Mouse (Mus musculus) CH12.LX (cell line): ENCODE results near the gene Scn4b. TPM values are rescaled to one million over a fixed set of nuclear protein-coding genes. Genes with fewer than 3 reads are reported as not detected.

Experiments used
- DNase-seq: peaks from one replicate; pipeline ENCODE4 v3.0.0-alpha.2; 2013; ENCODE audit errors: extremely low read depth
- H3K27ac ChIP-seq: 2 replicates; pipeline ENCODE4 v1.5.1; 2012; ENCODE audit warnings: low read depth, mild to moderate bottlenecking, control low read depth, moderate library complexity; ENCODE audit not compliant: insufficient read depth
- H3K27me3 ChIP-seq: replicated peaks from 2 replicates; pipeline ENCODE3; 2012; ENCODE audit warnings: inconsistent platforms
- H3K36me3 ChIP-seq, 2 experiments: replicated peaks in 1 of 2; 2 replicates each; pipeline versions ENCODE3 to v1.6.1; 2012; ENCODE audit warnings: inconsistent platforms in 1 of 2, low read length in 1 of 2, mild to moderate bottlenecking in 1 of 2, mixed read lengths in 1 of 2, moderate library complexity in 1 of 2; ENCODE audit not compliant: control insufficient read depth in 1 of 2, insufficient read depth in 1 of 2
- H3K4me1 ChIP-seq, 2 experiments: 2 replicates each; pipeline ENCODE4 v1.6.1; 2012; ENCODE audit warnings: inconsistent platforms in 1 of 2, moderate library complexity in 1 of 2; ENCODE audit not compliant: insufficient read depth in 2 of 2, control insufficient read depth in 1 of 2
- H3K4me2 ChIP-seq: 2 replicates; pipeline ENCODE4 v1.6.1; 2012; ENCODE audit warnings: low read depth, mild to moderate bottlenecking, control low read depth; ENCODE audit not compliant: poor library complexity, insufficient read depth, severe bottlenecking
- H3K4me3 ChIP-seq, 3 experiments: fragments of 150-350 bp in 1 of 3; sonication (generic) in 1 of 3; replicated peaks in 1 of 3; 2 replicates each; pipeline versions ENCODE3 to v1.5.1; 2011 to 2012; ENCODE audit warnings: low read depth in 2 of 3, low read length in 2 of 3, mild to moderate bottlenecking in 2 of 3, moderate library complexity in 2 of 3, control low read depth in 1 of 3, improper control_type of control experiment in 1 of 3, inconsistent platforms in 1 of 3, mixed read lengths in 1 of 3; ENCODE audit not compliant: poor library complexity in 1 of 3
- H3K79me2 ChIP-seq: replicated peaks from 2 replicates; pipeline ENCODE4 v1.6.1; 2012; ENCODE audit warnings: mild to moderate bottlenecking, moderate library complexity; ENCODE audit not compliant: control insufficient read depth, poor library complexity, insufficient read depth, severe bottlenecking; ENCODE audit errors: extremely low read depth
- H3K9ac ChIP-seq: 2 replicates; pipeline ENCODE4 v1.6.1; 2012; ENCODE audit warnings: low read depth, mild to moderate bottlenecking, control low read depth, moderate library complexity; ENCODE audit not compliant: insufficient read depth
- H3K9me3 ChIP-seq: replicated peaks from 2 replicates; pipeline ENCODE3; 2012; ENCODE audit warnings: low read length, inconsistent platforms, mixed read lengths
- CTCF ChIP-seq, 2 experiments: IDR thresholded peaks in 1 of 2; conservative IDR thresholded peaks in 1 of 2; 2 replicates each; pipeline ENCODE4 v1.5.1; 2011 to 2012; ENCODE audit warnings: low read depth in 2 of 2, low read length in 2 of 2, improper control_type of control experiment in 1 of 2, inconsistent platforms in 1 of 2, mild to moderate bottlenecking in 1 of 2, moderate library complexity in 1 of 2
- E2F4 ChIP-seq: IDR thresholded peaks from 2 replicates; pipeline ENCODE4 v1.6.1; 2011; ENCODE audit warnings: low read depth, low read length, improper control_type of control experiment; ENCODE audit not compliant: insufficient replicate concordance
- ELF1 ChIP-seq: IDR thresholded peaks from 2 replicates; pipeline ENCODE4 v1.6.1; 2014; ENCODE audit warnings: low read depth, mild to moderate bottlenecking, inconsistent platforms, low read length, improper control_type of control experiment
- EP300 ChIP-seq: IDR thresholded peaks from 2 replicates; pipeline ENCODE4 v1.6.1; 2011; ENCODE audit warnings: low read length, improper control_type of control experiment
- GABPA ChIP-seq: IDR thresholded peaks from 2 replicates; pipeline ENCODE4 v1.6.1; 2012; ENCODE audit warnings: low read depth, low read length, improper control_type of control experiment, inconsistent platforms; ENCODE audit not compliant: insufficient replicate concordance
- HCFC1 ChIP-seq: IDR thresholded peaks from 2 replicates; pipeline ENCODE4 v1.6.1; 2012; ENCODE audit warnings: low read depth, mild to moderate bottlenecking, inconsistent platforms, low read length, improper control_type of control experiment
- IRF4 ChIP-seq: IDR thresholded peaks from 2 replicates; pipeline ENCODE4 v1.6.1; 2014; ENCODE audit warnings: low read depth, mild to moderate bottlenecking, inconsistent platforms, low read length, improper control_type of control experiment
- JUND ChIP-seq: conservative IDR thresholded peaks from 2 replicates; pipeline ENCODE4 v1.6.1; 2011; ENCODE audit warnings: low read depth, low read length, improper control_type of control experiment
- MAZ ChIP-seq: IDR thresholded peaks from 2 replicates; pipeline ENCODE4 v1.6.1; 2012; ENCODE audit warnings: low read depth, mild to moderate bottlenecking, inconsistent platforms, low read length, improper control_type of control experiment, moderate library complexity
- MEF2A ChIP-seq: IDR thresholded peaks from 2 replicates; pipeline ENCODE4 v1.6.1; 2014; ENCODE audit warnings: low read depth, mild to moderate bottlenecking, inconsistent platforms, low read length, improper control_type of control experiment, borderline replicate concordance
- MYC ChIP-seq: IDR thresholded peaks from 2 replicates; pipeline ENCODE4 v1.6.1; 2011; ENCODE audit warnings: low read depth, mild to moderate bottlenecking, improper control_type of control experiment, low read length
- NELFE ChIP-seq: IDR thresholded peaks from 2 replicates; pipeline ENCODE4 v1.6.1; 2011; ENCODE audit warnings: low read depth, low read length, improper control_type of control experiment
- NRF1 ChIP-seq: IDR thresholded peaks from 2 replicates; pipeline ENCODE4 v1.6.1; 2014; ENCODE audit warnings: low read depth, mild to moderate bottlenecking, inconsistent platforms, low read length, improper control_type of control experiment, moderate library complexity
- PAX5 ChIP-seq: IDR thresholded peaks from 2 replicates; pipeline ENCODE4 v1.6.1; 2012; ENCODE audit warnings: low read length, inconsistent platforms, mixed read lengths
- POLR2AphosphoS2 ChIP-seq: IDR thresholded peaks from 2 replicates; pipeline ENCODE4 v1.6.1; 2011; ENCODE audit warnings: low read depth, low read length, improper control_type of control experiment
- RAD21 ChIP-seq: IDR thresholded peaks from 2 replicates; pipeline ENCODE4 v1.6.1; 2011; ENCODE audit warnings: low read depth, mild to moderate bottlenecking, low read length, improper control_type of control experiment, moderate library complexity
- RCOR1 ChIP-seq: conservative IDR thresholded peaks from 2 replicates; pipeline ENCODE4 v1.6.1; 2012; ENCODE audit warnings: low read depth, mild to moderate bottlenecking, inconsistent platforms, low read length, improper control_type of control experiment
- SMC3 ChIP-seq: IDR thresholded peaks from 2 replicates; pipeline ENCODE4 v1.6.1; 2011; ENCODE audit warnings: low read depth, low read length, improper control_type of control experiment
- TCF12 ChIP-seq: IDR thresholded peaks from 2 replicates; pipeline ENCODE4 v1.6.1; 2014; ENCODE audit warnings: low read depth, mild to moderate bottlenecking, inconsistent platforms, low read length, improper control_type of control experiment
- UBTF ChIP-seq: IDR thresholded peaks from 2 replicates; pipeline ENCODE4 v1.6.1; 2012; ENCODE audit warnings: low read depth, mild to moderate bottlenecking, inconsistent platforms, low read length, improper control_type of control experiment, moderate library complexity
- USF1 ChIP-seq: IDR thresholded peaks from 2 replicates; pipeline ENCODE4 v1.6.1; 2014; ENCODE audit warnings: low read depth, mild to moderate bottlenecking, inconsistent platforms, low read length, improper control_type of control experiment
- USF2 ChIP-seq: conservative IDR thresholded peaks from 2 replicates; pipeline ENCODE4 v1.6.1; 2011; ENCODE audit warnings: low read depth, low read length, improper control_type of control experiment
- ZC3H11A ChIP-seq: IDR thresholded peaks from 2 replicates; pipeline ENCODE4 v1.6.1; 2012; ENCODE audit warnings: low read depth, mild to moderate bottlenecking, inconsistent platforms, low read length, improper control_type of control experiment
- dilution Hi-C: fragments of 300-500 bp; cut with MboI; formaldehyde crosslinking; loops from 2 replicates; pipeline ENCODE4 v1.14.3; 2020; ENCODE audit warnings: low sequenced_read_pairs; ENCODE audit not compliant: extremely low pct_unique_long_range_greater_than_20kb, extremely low pct_ligation_motif_present
- in situ Hi-C: fragments of 300-500 bp; cut with MboI; formaldehyde crosslinking; loops from 3 replicates; pipeline ENCODE4 v1.14.3; 2019; ENCODE audit warnings: low sequenced_read_pairs, low pct_ligation_motif_present, low pct_unique_long_range_greater_than_20kb, mixed read lengths
- polyA plus RNA-seq: library from polyadenylated mRNA; unstranded; fragments of >175 nt; gene quantifications from 2 replicates; pipeline ENCODE4 v1.2.1, GENCODE M21; 2012; ENCODE audit warnings: low read depth; ENCODE audit not compliant: insufficient read length
- total RNA-seq, 2 experiments: library from RNA; depleted of rRNA; stranded (reverse); fragments of 300-350 nt in 1 of 2; fragments of >200 nt in 1 of 2; gene quantifications; 2 replicates each; pipeline ENCODE4 v1.2.3; 2012 to 2014

The Scn4b gene
- total and polyA plus RNA-seq, 3 experiments: 0.04 TPM; not detected in 2

- peak; percentile 15 for DNase-seq
- dilution Hi-C loops: no loop called here
- in situ Hi-C loops: loop anchor here (5.0 kb wide), 1 partner anchor 92 kb away; no protein-coding TSS in a partner anchor
- H3K79me2 ChIP-seq: no peaks in the 10 kb centered on the region
- TF ChIP-seq SMC3 (peak; percentile 32; the same call in 1 of the 2 replicates), RCOR1 (no peak), RAD21 (peak; percentile 70), CTCF (conservative IDR thresholded peaks at IDR 0.05 in 1 of 2, IDR thresholded peaks at IDR 0.05 in 1 of 2; ENCODE audit: low read depth in 2 of 2, low read length in 2 of 2) (peak; percentile 38 to 65; a peak in 3 of 4 replicates), USF1 (peak; percentile 41), POLR2AphosphoS2 (no peak)
- TF ChIP-seq, all 38 proteins: peak for 4
- H3K27me3 ChIP-seq: peaks cover 34% of the 10 kb centered on the region
- H3K4me1 ChIP-seq: peaks cover 8 to 35% of the 10 kb centered on the region in 2 experiments
- H3K4me2 ChIP-seq: no peak overlapping the region
- no peak overlapping the region for H3K4me3 ChIP-seq
- no peak overlapping the region for H3K27ac ChIP-seq
- no peak overlapping the region for H3K9ac ChIP-seq
- no peaks in the 10 kb centered on the region for H3K36me3 ChIP-seq
- H3K9me3 ChIP-seq: no peaks in the 10 kb centered on the region
Observed at GRCm38 (mm10) chr9:45119316-45119953, 18.8 kb upstream of the Scn4b start.

- Histone ChIP-seq H3K36me3 (no peaks in the 10 kb centered on the region), H3K4me3 (no peak overlapping the region), H3K79me2 (no peaks in the 10 kb centered on the region), H3K27me3 (peaks cover 39% of the 10 kb centered on the region), H3K9me3 (no peaks in the 10 kb centered on the region), H3K4me2 (no peak overlapping the region), H3K9ac (no peak overlapping the region), H3K4me1 (peaks cover 8 to 35% of the 10 kb centered on the region in 2 experiments), H3K27ac (no peak overlapping the region)
- no peak for DNase-seq
- dilution Hi-C loops (no loop called here), in situ Hi-C loops (loop anchor here (5.0 kb wide), 1 partner anchor 93 kb away; no protein-coding TSS in a partner anchor)
- TF ChIP-seq USF1: no peak
- no peak for TF ChIP-seq IRF4
Observed at GRCm38 (mm10) chr9:45119954-45120530, 18.2 kb upstream of the Scn4b start.

GRCm38 (mm10) chr9:45120567-45120966 lies 17.6 kb upstream of the Scn4b start:
- Histone ChIP-seq H3K79me2 (no peaks in the 10 kb centered on the region), H3K27me3 (peaks cover 44% of the 10 kb centered on the region), H3K4me2 (no peak overlapping the region), H3K4me3 (no peak overlapping the region), H3K27ac (no peak overlapping the region), H3K36me3 (no peaks in the 10 kb centered on the region), H3K9me3 (no peaks in the 10 kb centered on the region), H3K9ac (no peak overlapping the region), H3K4me1 (peaks cover 8 to 35% of the 10 kb centered on the region in 2 experiments)
- TF ChIP-seq EP300 (no peak), HCFC1 (no peak), RAD21 (no peak), UBTF (no peak), MYC (no peak), ELF1 (no peak), USF1 (no peak), USF2 (no peak), E2F4 (no peak), PAX5 (no peak), ZC3H11A (no peak), TCF12 (no peak), SMC3 (no peak), GABPA (no peak), MAZ (no peak), NELFE (no peak), MEF2A (no peak), NRF1 (no peak), JUND (no peak)
- dilution Hi-C loops: no loop called here
- DNase-seq: no peak
- in situ Hi-C loops: no loop called here
